Mouse (Mus musculus) cerebellum, postnatal 25 days (tissue): Measurements from ENCODE around the gene Tdp1.
"Not testable (repeated sequence)": the region's sequence is repeated elsewhere in the genome, so short reads cannot be mapped to it uniquely, and the experiment has no call there.

Source experiments
- DNase-seq, 2 experiments: peaks; one replicate each; pipeline ENCODE4 v3.0.0; 2021; ENCODE audit warnings: mixed read lengths in 2 of 2

Gene Tdp1

GRCm38 (mm10) chr12:99958068-99959060, 74.0 kb downstream of the Tdp1 start:
- no peak for DNase-seq

DNA sequence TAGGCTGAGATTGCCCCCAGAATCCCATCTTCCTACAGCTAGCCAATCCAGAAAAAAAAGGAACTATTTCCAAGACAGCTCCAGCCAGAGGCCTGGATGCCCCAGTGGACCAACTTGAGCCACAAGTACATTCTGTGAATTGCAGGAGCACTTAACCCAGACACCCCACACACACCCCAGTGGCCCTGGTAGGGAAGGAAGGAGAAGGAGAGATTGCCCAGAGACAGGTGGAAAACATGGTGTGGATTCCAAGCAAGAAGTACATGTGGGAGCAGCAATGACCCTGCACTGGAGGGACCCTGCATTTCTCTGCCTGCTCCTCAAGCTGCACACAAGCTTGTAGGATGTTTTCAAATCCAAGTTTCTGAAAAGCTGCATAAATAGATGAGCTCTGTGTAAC, 75.0 kb downstream of the Tdp1 start:
- no peak for DNase-seq

DNA sequence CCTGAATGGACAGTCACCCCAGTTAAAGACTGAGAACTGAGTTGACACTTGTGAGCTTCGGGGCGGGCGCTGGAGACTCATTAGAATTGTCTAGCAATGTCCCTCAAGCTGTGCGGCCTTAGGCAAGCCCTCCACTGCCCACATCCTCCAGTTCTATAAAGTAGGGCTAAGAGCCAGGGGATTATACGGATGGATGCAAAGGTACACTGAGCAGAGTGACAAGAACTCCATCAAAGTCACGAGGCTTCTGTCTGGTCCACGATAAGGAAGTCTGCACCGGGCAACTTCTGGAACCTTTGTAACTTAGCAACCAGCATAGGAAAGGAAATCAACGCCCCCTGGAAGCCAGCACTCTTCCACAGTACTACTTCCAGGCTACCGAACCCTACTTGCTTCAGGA, 75.6 kb downstream of the Tdp1 start:
- no peak for DNase-seq

DNA sequence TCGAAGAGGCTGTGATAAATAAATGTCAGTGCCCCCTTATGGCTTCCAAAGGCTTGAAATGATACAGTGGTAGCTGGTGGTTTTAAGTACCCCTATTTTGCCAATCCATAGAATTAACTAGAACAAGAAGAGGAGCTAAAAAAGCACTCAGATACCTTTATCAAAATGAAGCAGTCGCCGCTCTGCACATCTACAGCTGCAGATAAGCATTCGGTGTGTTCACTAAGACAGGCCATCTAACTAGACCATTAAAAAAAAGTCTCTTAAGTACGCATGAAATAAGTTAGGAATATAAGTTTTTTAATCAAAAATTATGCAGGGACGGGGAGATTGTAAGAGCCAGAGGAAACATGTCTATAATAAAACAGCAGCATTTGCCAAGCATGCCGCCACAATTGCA, 76.4 kb downstream of the Tdp1 start:
- no peak for DNase-seq

DNA sequence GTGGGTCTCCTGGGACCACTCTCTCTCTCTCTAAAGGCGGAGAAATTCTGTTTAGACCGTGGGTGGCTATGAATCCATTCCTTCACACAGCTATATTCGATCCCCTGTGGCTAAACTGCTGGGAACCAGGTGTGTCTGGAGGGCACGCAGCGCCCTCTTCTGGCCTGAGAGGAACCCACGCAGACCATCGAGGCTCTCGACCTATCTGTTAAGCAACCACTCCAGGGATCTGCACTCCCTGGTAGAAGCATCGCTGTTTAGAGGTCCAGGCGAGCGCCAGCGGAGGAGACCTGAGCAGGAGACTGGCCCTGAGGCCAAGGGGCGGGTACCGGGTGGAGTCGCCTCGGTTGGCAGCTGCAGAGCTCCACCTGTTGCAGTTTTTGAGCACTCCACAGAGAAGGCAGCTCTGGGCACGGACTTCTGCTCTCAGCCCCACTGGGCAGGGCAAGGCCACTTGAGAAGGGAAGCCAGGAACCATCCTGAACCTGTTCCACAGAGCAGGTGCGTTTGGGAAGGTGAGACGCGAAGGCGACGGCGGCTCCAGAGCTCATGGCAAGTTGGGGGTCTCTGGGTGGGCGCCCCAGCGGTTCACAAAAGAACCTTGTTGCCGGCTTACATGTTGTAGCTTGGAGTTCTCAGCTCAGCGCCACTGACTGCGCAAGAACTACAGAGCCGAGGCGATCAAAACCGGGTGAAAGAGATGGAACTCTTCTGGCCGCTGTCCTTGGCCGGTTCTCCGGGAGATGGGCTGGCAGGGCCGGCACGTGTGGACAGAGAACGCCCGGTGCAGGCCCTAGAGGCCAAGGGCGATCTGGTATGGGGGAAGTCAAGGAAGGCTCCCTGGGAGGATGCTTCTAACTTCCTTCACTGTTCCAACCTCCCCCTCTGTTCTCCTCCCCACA, 80.2 kb downstream of the Tdp1 start, which contains the start of gene Kcnk13:
TSS of gene Kcnk13 (plus strand) at position 199 of the 902 bp plus-strand sequence.
- DNase-seq, result peak; percentile 74 to 81

DNA sequence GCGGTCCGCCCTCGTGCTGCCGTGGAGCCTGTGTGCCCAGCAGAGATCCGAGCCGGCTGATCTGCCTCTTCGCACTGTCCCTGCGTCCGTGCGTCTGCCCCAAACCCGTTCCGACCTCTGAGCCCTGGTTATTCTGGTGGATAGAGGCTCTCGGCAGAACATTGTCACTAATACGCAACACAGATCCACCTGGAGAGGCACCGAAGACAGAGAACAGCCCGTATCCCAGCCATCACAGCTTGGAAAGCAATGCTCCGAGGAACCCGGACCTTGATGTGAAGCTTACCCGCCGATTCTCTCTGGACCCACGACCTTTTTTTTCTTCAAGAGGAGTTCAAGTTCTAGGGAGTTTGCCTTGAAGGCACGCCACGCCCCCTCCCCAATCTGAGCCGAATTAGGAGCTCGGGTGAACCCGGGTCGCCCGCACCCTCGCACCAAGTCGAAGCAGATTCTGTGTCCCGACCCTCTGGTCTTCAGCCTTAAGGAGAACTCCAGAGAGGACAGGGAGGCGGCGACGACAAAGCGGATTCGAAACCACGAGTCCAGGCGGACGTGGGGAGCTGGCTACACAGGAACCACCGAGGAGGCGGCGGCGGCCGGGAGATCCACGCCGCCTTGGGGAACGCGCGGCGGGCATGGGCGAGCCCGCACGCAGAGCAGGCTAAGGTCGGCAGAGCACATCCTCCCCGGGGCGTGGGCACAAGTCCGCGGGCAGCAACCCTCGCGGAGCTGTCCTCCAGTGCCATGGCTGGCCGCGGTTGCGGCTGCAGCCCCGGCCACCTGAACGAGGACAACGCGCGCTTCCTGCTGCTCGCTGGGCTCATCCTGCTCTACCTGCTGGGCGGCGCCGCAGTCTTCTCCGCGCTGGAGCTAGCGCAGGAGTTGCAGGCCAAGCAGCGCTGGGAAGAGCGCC, 81.1 kb downstream of the Tdp1 start:
- peak; percentile 46 to 49 for DNase-seq

- no peak for DNase-seq
Observed at GRCm38 (mm10) chr12:99966116-99966770, 81.9 kb downstream of the Tdp1 start.

GRCm38 (mm10) chr12:99966881-99967363, 82.6 kb downstream of the Tdp1 start:
- DNase-seq, result no peak

- no peak for DNase-seq
Observed at GRCm38 (mm10) chr12:99969906-99970305, 85.6 kb downstream of the Tdp1 start.

- not testable (repeated sequence) for DNase-seq
Observed at GRCm38 (mm10) chr12:99971205-99971894, 87.0 kb downstream of the Tdp1 start.

DNA sequence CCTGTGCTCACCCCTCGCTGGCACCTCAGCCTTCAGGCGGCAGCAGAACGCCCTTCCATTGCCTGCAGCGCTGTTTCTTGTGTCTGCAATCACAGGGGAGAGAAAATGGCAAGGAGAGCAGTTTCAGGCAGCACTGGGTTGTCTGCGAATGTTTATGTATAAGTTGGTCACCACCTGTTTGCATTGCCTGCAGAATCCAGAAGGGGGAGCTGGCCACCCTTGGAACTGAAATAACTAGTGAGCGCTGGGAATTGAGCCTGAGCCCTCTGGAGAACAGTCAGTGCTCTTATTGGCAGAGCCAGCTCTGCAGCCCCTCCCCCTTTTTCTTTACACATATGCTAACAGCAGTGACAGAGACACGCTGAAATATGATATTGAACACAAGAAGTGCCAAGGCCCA, 88.5 kb downstream of the Tdp1 start:
- DNase-seq, result no peak

DNA sequence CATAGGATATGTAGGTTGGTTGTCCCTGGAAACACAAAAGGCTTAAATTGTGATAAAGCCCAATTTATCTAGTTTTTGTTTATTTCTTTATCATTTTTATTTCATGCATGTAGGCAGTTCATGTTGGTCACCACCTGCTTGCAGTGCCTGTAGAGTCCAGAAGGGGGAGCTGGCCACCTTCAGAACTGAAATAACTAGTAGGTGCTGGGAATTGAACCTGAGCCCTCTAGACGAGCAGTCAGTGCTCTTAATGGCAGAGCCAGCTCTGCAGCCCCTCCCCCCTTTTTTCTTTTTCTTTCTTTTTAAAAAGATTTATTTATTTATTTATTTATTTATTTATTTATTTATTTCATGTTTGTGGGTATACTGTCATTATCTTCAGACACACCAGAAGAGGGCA, 89.3 kb downstream of the Tdp1 start:
- no peak for DNase-seq

DNA sequence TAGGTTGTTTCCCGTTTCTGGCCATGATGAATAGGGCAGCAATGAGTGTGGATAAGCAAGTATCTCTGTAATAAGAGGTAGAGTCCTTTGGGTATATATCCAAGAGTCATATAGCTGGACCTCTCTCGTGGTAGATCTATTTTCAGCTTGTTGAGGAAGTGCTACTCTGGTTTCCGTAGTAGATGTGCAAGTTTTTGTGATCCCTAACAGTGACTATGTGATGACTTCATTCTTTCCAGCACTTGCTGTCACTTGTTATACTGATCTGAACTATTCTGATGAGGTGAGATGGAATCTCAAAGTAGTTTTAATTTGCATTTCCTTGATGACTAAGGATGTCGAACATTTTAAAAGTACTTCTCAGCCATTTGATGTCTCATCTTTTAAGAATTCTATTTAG, 95.2 kb downstream of the Tdp1 start:
- no peak for DNase-seq

DNA sequence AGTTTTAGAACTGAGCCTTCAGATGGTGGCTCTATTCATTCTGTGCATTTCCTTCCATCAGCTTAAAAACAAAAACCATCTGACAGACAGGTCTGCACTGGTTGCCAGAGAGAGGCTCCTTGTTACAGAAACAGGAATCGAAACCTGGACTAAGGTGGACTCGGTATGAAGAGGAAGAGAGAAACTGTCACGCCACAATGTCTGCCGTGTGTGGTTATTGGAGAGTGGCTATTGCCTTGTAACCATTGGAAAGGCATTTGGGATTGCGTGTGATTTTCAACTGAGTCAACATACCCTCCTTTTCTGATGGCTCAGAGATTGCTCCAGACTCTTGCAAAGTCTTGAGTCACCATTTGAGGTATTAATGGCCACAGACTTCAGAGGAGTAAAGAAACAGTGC, 102.5 kb downstream of the Tdp1 start:
- no peak for DNase-seq

DNA sequence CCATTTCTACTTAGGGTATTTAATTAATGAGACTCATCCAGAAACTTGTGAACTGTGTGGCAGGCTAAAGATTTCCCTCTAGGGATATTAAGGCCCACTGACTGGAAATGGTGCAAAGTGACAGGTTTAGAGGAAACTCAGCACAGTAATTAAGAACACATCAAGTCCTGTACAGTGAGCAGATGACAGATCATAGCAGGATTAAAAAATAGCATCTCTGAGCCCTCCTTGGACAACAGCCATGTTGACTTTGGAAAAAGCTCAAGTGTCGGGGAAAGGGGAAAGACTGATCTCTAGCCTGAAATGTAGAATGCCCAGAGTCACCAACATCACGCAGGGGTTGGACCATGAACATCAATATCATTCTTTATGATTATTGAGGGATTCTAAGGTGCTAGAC, 103.8 kb downstream of the Tdp1 start:
- peak in 1 of 2 experiments; percentile 49 for DNase-seq

GRCm38 (mm10) chr12:99992362-99992862, 108.1 kb downstream of the Tdp1 start:
- DNase-seq, result no peak

DNA sequence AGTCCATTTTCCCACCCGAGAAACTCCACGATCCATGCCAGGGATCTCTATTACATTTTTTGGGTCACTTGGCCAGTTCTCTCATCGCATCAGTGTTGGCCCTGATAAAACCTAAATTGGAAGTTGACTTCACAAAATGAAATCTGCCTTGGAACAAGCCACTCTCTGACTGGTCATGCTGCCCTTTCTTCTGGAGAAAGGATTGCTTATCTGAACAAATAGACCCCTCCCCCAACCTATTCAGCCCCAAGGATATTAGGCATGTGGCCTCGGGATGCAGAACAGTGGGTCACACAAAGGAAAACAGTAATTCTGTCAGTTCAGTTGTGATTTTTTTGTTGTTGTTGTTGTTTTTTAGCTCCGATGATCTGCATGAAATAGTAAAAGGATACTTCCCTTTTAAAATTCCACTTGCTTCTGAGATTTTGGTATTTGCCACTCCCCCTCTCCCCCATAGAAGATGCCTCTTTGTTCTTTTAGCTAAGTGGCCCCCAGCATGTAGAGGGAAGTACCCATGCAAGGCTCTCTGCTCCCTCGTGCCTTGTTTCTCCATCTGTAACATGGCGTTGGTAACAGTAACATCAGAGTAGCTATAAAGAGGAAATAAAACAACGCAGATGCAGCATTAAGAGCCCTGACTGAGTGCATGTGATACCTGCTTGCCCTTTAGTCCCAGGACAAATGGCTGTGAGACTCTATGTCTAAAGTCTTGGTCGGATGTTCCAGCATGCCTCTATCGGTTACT, 109.0 kb downstream of the Tdp1 start:
- DNase-seq, result no peak

DNA sequence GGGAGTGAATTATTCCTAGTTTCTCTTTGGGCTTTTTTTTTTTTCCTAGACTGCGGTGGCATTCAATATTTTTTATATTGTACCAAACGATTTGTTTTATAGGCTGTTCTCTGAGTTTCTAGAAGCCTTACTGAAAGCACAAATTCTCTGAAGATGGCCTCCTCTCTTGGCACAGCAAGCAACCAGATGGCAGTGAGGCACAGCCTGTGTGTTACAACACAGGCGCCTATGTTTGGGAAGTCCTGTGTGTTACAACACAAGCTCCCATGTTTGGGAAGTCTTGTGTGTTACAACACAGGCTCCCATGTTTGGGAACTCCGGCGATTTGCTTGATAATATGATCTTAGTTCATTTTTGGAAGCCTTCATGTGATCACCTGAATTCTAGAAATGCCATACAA, 111.6 kb downstream of the Tdp1 start:
- no peak for DNase-seq

- no peak for DNase-seq
Observed at GRCm38 (mm10) chr12:99999726-100000125, 115.4 kb downstream of the Tdp1 start.

DNA sequence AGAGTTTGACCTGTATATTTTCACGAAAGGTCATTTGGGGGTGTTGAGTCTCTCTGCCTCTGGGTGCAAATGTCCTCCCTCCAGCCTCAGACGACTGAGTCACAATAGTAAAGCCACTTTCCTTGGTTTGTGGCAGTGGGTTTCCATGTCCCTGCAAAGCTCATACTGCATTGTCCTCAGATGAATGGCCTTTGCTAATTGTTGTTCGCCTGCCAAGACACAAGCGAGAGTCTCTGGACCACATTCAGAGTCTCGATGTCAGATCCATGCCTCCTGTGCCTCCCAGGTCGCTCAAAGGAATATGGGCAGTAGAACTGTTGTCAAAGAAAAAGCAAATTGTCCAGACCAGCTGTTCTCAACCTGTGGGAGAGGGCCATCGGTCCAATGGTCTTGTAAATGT, 116.1 kb downstream of the Tdp1 start:
- no peak for DNase-seq
